Mouse (Mus musculus) induced T-regulatory cell, adult 2 months (primary cell): ENCODE results near the gene Fam243.
A peak's percentile ranks its signal among the peaks of the same experiment; 100 is the strongest.

Source experiments
- DNase-seq: peaks from one replicate; pipeline ENCODE4 v3.0.0-alpha.2; 2012; ENCODE audit warnings: low read depth

Fam243 gene

DNA sequence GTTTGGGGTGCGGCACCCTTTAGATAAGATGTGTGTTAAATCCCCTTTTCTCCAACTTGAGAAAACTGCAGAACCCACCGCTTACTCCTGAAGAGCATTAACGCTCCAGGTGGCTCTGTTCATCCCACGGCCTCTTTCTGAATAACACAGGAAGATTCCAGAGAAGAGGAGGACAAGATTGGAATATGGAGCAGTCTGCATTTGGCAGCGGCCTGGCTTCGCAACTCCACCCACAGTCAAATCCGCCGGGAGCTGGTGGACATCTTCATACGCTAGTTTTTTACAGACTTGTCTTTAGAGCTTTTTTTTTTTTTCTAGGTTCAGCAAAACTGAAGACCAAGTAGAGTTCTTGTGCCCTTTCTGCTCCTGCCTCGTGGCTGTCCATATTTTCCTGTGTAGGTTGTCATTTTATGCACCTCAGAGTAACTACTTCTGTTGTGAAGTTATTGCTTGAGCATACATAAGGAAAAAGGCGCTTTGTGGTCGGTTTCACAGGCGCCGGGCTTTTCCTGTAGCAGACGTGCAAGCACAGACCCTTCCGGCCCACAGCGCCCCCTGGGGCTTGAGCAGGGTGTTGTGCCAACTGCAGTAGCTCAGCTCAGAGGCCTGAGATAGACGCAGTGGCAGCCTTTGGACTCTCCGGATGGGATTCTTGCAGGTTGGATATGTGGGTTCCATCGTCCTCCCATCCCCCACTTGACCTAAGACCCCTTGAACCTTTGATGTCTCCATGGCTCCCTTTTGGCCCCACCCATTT lies 1.7 kb downstream of the Fam243 start:
- DNase-seq: peak; percentile 68

DNA sequence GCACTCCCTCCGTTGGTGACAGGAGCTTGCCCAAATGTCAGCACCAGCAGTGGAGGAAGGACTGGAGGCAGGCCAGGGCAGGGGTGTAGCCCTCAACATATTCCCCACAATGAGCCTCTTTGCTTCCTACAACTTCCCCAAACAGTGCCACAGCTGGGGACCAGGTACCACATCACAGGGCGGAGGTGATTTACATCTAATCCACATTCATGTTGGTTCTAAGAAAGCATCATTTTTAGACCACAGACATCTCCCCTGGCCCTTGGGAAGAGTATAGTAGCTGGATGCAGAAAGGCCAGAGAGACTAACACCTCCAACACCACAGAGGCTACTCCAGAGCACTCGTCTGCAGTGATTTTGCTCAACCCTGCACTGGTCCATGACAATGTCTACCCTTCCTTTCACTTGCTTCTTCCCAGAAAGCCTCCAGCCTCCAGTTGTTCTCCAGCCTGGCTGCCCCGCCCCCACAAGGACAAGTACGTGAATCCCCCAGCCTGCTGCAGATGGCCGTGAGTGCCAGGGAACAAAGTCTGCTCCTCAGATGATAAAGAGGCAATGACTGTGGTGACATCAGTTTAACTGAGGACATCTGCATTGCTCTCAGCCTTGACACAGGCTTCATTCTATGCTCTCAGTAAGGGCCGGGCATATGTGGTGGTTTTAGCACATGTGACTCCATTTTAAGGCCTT lies 5.0 kb downstream of the Fam243 start:
- DNase-seq: no peak

DNA sequence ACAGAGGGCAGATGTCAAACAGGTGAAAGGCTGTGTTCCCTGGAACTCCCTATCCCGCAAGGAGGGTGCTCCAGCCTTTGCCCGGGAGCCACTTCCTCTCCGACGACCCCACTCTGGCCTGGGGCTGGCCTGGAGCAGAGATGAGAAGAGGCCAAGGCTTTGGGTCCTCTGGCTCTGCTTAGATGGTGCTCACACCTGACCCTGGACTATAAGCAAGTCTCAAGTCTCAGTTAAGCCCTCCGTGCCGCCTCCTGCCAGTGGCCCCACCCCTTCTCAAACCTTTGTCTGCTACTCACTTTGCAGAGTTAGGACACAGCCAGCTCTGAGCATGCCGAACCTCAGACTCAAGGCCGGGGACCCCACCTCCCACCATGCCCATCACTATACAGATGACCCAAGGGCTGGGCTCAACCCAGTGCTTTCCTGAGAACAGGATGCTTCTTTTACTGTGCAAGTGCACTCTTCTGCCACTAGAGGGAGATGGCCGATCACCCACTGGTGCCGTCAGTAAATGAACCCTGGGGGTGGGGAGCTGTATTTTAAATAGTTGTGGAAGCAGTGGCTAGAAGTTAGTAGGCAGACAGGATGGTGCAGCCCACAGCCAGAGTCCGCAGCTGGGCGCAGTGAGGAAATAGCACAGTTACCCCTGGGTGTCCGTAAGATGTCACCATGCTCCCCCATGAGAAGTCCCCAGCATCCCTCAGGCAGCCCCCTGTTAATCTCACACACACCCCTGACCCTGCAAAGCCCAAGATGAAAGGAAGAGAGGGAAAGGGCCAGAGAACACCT lies 7.1 kb downstream of the Fam243 start:
- DNase-seq: peak; percentile 71

DNA sequence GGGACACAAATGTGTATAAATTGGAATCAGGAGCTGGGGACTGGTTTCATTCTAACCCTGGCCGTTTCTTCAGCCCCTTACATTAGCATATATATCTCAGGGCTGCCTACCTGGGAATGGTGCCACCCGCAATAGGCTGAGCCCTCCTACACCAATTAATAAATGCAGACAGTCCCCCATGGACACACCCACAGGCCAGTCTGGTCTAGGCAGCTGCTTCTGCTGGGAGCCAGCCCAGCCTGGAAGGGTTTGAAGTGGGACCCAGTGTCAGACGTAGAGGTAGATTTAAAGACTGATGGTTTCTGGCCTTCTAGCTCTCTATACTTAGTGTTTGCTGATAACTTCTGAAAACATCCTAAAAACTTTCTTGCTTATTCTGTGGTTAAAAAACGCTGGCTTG lies 12.1 kb downstream of the Fam243 start:
- no peak for DNase-seq

DNA sequence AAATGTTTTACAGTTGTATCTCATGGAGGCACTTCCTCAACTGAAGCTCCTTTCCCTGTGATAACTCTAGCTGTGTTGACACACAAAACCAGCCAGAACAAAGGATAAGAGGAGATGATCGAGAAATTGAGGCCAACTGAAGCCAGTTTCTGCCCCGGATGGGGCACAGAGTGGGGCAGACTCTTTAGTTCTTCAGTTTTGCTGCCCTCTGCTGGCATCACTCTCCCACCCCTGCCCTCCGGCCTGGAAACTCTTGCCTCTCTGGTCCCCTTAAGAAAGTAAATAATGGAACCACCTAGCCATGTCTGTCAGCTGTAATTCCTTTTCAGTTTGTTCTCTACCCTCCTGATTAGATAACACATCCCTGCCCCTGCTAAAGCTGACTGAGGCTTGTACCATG lies 13.3 kb downstream of the Fam243 start:
- no peak for DNase-seq

DNA sequence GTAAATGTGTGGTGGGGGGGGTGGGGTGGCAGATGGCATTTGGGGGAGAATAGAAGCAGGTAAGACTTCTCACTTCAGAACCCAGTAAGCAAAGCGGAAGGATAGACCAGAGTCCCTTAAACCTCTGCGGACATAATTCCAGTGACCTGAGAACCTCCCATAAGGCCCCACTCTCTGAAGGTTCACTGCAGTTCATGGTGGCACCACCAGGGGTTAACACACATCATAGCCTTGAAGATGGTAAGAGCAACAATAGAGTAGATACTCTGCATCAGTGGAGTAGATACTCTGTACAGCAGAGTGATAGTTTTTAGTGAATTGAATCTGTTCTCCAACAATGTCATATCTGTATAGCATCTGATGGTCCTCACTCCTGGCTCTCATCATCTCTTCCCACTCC lies 15.7 kb downstream of the Fam243 start:
- DNase-seq: peak; percentile 54

DNA sequence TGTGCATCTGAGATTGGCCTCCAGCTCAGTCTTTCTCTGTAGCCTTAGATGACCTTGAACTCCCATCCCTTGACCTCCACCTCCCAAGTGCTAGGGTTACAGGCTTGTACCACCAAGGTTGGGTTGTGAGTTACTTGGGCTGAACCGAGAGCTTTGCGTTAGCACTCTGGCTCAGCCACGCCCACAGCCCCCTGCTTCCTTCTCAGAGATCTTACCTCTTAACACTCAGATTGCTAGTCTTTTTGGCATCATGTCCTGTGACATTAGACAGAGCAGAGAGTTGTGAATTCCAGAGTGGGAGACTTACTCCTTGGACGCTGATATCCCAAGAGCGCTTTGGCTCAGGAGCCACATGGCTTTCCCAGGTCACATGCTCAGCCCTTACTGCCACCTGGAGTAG lies 18.7 kb downstream of the Fam243 start:
- DNase-seq: no peak

DNA sequence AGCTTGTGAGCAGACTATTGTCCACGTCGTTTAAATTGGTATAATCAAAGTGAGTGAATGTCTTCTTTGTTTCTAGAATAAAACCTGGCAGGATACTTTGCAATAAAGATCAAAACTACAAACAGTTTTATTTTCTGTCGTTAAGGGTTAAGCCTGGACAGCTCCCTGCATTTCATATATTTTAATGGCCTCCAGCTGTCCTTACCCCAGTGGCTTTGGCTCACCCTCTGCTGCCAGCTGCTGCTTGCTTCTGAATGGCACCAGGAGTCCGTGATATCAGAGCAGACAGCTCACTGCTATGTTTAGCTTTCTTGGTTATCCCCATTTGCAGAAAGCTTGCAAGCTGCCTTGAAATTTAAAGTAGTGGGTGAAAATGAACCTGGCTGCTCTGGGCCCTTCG lies 19.3 kb downstream of the Fam243 start:
- DNase-seq: peak; percentile 14

DNA sequence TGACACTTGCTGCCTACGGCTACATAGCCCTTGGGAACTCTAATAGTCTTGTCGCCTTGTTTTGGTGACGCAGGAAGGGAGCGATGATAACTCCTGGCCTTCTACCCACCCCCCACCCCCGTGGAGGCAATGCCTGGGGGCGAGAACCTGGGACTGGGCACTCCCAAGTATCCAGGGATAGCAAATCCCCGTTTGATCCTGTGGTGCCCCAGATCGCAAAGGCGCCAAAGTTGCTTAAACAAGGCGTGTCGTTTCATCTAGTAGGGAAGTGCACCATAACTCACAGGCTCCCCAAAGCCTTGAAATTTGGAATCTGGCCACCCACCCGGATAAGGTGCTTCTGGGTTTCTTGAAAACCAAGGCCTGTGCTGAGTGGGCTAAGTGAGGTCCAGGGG lies 19.8 kb downstream of the Fam243 start:
- no peak for DNase-seq

DNA sequence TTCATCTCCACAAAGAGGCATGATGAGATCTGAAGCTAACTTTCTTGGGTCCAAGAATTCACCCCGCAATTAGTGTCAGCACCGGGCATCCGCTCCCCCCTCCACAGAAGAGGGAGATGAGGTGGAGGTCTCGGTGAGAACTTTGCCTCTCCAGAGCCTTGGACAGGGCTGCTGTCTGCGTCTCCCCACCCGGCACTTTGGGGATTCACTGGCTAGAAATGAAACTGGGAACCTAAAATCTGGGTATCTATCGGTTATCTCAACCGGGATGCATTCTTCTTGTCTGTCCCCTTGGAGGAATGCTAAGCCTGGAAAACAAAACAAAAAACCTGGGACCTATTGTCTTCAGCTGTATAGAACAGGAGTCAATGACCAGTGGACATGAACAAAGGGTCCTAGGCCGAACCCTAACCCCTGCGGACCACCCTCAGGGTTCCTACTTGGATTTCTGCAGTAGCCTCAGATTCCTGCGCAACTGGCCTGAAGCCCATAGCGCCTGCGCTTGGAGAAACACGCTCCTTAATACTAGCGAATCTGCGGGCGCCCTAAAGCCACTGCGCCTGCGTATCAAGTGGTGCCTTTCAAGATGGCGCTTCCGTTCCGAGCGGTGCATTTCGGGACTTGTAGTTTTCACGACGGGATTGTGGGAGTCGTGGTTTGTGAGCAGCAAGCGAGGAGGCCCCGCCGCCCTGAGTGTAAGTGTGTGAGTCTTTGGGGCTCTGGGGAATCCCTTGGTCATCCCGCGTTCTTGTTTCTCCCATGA lies 20.4 kb downstream of the Fam243 start, which contains the start of gene Smim11:
TSS of gene Smim11 (plus strand) at position 638 of the 763 bp plus-strand sequence.
- peak; percentile 98 for DNase-seq

DNA sequence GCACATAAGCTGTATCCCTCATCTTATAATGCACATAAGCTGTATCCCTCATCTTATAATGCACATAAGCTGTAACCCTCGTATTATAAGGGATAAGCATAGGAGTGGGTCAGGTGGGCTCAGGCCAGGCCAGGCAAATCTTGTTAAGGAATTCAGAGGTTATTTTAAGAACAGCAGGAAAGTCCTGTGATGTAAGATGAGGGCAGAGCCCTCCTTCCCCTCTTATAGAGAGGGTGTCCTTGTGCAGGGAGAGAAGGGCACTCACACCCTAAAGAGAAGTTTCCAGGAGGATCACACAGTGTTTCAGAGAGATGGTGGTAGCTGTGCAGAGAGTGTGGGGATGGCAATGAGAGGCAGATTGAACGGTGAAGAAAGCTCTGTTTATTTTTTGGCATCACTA lies 25.9 kb downstream of the Fam243 start:
- no peak for DNase-seq

DNA sequence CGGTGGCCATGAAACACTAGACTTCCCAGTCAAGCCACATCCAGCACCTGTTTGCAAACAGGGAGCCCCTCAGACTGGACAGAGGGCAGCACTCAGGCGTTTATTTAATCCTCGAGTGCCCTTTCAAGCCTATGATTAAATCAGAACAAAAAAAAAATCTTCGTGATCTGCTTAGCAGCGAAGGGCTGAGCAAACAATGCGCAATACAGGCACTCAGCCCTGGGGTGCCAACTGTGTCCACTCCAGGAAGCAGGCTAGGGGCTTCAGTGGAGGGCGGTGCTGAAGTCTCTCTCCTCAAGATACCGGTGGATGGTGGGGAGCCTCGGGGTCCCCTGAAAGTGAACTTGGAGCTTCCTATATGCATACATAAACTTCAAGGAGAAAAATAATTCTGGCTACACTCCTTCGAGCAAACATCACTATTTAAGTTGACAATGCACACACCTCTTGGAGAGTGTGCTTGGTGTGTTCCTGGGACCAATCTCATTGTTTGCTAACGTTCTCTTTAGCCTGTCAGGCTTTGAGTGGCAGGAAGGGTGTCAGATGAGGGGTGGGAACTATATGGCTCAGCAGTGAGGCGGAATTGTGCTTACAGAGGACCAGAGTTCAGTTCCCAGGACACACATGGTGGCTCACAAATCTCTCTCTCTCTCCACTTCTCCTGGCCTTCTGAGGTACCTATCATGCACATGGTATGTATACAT lies 26.8 kb downstream of the Fam243 start:
- no peak for DNase-seq

DNA sequence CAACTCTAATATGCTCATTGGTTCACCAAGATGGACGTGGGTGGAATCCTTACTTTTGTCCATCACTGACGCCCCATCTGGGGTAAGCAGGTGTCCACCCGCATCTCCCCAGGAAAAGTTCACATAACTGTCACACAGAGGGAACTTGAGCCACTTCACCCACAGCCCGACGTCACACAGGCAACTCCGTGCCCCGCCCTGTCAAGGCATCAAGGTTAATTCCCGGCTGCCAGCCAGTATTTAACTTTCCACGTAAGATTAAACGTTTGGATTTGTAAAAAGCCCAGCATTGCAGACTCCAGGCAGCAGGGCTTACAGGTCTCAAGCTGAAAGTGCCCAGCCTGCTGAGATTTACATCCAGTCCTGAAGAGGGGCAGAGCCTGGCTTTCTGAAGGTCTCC lies 29.1 kb downstream of the Fam243 start, which contains the start of gene Kcne2:
TSS of gene Kcne2 (plus strand) at position 289 of the 400 bp plus-strand sequence.
- no peak for DNase-seq

DNA sequence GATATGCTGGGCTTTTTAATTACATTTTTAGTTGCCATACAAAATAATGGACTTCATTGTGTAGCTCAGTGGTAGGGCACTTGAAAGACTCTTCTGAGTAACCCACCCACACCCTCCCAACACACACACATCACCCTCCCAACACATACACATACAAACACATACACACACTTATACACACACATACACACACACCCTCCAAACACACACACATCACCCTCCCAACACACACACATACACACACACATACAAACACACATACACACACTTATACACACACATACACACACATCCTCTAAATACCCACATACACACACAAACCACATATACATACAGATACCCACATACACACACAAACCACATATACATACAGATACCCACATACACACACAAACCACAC lies 31.2 kb downstream of the Fam243 start:
- DNase-seq: no peak

DNA sequence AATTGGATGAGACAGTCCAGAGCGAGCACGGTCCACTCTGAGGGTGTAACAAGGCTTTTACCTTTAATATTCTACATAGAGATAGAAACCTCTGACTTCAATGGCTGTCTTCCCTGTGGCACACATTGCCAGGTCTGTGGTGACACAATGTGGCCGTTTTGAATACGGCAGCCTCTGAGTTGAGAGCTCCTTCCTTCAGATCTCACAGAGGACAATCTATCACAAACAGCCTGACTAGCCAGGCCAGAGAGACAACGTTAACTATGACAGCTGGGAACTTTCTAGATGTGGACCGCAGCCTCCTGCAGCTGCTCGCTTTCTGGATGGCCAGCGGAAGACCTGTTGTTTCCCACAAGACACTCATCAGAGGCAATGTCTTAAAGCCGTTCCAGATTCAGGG lies 32.5 kb downstream of the Fam243 start:
- DNase-seq: no peak

DNA sequence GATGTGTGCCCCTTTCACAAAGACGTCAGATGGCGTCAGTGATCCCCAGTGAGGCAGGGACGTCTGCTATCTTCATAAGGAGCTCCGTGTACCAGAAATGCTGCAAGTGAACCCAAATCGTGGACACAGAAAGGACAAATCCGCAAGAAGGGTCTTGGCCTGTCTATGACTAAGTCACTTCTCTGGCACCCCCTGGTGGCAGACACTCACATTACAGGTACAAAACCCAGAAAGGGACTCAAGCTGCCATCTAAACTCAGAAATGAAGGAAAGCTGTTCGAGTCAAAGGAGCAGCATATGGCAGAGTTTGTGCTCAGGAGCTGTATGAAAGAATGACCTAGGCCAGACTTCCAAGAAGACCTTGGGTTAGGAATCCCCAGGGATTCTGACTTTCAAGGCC lies 34.6 kb downstream of the Fam243 start:
- DNase-seq: peak; percentile 83

DNA sequence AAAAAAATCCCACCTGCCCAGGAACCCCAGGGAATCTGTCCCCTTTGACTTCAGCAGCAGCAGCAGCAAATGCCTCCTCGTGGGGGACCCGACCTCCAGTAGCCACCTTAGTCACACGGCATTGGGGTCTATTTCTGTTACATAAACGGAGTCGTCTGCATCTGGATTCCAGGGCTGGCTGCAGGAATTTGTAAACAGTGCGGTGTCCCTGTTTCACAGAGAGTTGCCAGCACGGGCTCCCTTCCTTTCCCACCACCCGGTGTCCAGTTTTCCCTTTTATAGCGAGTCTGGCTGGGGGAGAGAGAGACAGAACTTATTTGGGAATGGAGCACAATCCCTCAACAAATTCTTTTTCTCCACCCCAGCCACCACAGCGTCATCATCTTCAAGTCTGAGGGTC lies 36.2 kb downstream of the Fam243 start:
- no peak for DNase-seq

DNA sequence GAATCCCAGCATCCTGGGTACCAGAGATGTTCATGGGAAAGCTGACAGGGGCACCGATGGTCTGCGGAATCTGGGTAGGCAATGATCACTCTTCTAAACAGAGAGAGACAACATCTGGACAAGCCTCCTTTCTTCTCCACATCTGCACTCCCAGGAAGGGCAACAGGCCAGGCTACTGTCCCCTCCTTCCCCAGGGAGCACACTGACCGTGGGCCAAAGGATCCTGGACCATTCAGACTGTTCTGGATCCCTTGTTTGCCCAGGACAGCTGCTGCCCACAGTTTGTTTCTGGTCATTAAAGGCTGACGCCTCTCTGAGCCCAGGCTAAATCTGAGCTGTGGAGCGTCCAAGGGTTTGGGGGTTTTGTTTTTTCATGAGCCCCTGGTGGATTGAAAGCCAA lies 38.6 kb downstream of the Fam243 start:
- no peak for DNase-seq

DNA sequence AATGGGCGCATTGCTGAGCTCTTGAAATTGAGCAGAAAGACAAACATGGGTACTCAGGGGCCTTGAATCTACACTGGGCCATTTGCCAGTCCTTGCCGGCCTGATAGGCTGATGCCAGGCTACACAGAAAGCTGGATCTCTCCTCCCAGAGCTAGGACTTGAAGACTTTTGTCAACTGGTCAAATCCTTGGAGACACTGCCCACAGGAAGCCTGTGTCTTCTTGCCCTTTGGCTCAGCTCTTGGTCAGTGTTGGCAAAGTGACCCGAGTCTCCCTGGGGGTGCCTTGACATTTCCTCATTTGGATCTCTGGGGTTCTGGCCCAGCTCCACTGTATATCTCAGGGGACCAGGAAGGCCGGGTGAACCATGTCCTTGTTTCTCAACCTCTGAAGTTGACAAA lies 45.7 kb downstream of the Fam243 start:
- no peak for DNase-seq

DNA sequence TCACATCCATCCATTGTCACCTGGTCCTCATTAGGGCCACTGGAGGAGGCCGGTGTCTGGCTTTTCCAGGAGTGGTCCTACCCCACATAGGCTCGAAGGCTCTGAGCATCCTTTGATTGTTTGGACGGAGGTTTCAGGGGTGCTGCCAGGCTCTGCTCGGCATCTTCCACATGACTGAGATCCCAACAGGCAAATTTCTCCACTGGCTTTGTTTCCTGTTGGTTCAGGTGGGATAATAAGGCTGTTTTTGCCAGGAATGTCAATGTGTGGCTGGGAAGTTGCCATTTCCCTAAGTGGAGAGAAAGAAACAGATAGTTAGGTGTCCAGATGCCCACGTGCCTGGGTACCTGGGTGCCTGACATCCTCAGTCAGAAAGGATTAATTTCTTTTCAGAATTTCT lies 46.7 kb downstream of the Fam243 start:
- no peak for DNase-seq
